Mouse (Mus musculus) liver, embryonic 12.5 days (tissue): ENCODE data around the gene Nup205. TPM values are rescaled to one million over a fixed set of nuclear protein-coding genes. Genes with fewer than 3 reads are reported as not detected.
A peak's percentile ranks its signal among the peaks of the same experiment; 100 is the strongest.
"Not testable (repeated sequence)": the region's sequence is repeated elsewhere in the genome, so short reads cannot be mapped to it uniquely, and the experiment has no call there.

Source experiments
- ATAC-seq: fragments of 200-750 bp; cut with Nextera tagmentation; 2 replicates; pipeline ENCODE4 v1.8.0; 2017; ENCODE audit warnings: moderate number of reproducible peaks, mild to moderate bottlenecking, moderate library complexity
- H3K27ac ChIP-seq: fragments of 300-500 bp; sonication (generic); 2 replicates; pipeline ENCODE4 v1.5.1; 2016; ENCODE audit warnings: mild to moderate bottlenecking
- H3K27me3 ChIP-seq: fragments of 300-500 bp; sonication (generic); replicated peaks from 2 replicates; pipeline ENCODE4 v1.6.1; 2016; ENCODE audit warnings: mild to moderate bottlenecking, moderate library complexity
- H3K36me3 ChIP-seq: fragments of 300-500 bp; sonication (generic); 2 replicates; pipeline ENCODE4 v1.6.1; 2016; ENCODE audit warnings: mild to moderate bottlenecking, moderate library complexity
- H3K4me1 ChIP-seq: fragments of 300-500 bp; sonication (generic); 2 replicates; pipeline ENCODE4 v1.6.1; 2016
- H3K4me2 ChIP-seq: fragments of 300-500 bp; sonication (generic); 2 replicates; pipeline ENCODE4 v1.6.1; 2016; ENCODE audit warnings: mild to moderate bottlenecking, moderate library complexity
- H3K4me3 ChIP-seq: fragments of 300-500 bp; sonication (generic); 2 replicates; pipeline ENCODE4 v1.5.1; 2016; ENCODE audit warnings: mild to moderate bottlenecking, moderate library complexity
- H3K9ac ChIP-seq: fragments of 300-500 bp; sonication (generic); 2 replicates; pipeline ENCODE4 v1.6.1; 2016; ENCODE audit warnings: mild to moderate bottlenecking, moderate library complexity
- H3K9me3 ChIP-seq: fragments of 300-500 bp; sonication (generic); replicated peaks from 2 replicates; pipeline ENCODE4 v1.6.1; 2016; ENCODE audit warnings: mild to moderate bottlenecking, moderate library complexity
- WGBS: fragments of 180-500 bp; shearing (Covaris S2); methylation state at CpG from one replicate; pipeline ENCODE4 v1.1.7; 2016; ENCODE audit not compliant: insufficient replicate concordance; 5-methylcytosine and 5-hydroxymethylcytosine counted together
- polyA plus RNA-seq: library from polyadenylated mRNA; unstranded; fragments of >200 nt; fragmentation: Nextera tagmentation; extraction: Ambion mirVana; gene quantifications from 2 replicates; pipeline ENCODE4 v1.2.1, GENCODE M21; 2016

The Nup205 gene
- polyA plus RNA-seq: 36.5 and 40.4 TPM in 2 replicates

GRCm38 (mm10) chr6:35176979-35177649 is at the start of gene Nup205:
Nup205 (plus strand) TSS chr6:35177421.
- peak within 1 kb of the TSS; percentile 82 for H3K4me3 ChIP-seq
- ATAC-seq: peak; percentile 91
- H3K27ac ChIP-seq: peak within 1 kb of the TSS; percentile 85
- H3K4me1 ChIP-seq: peaks cover 30% of the 10 kb centered on the region
- H3K36me3 ChIP-seq: no peaks in the 10 kb centered on the region
- no peaks in the 10 kb centered on the region for H3K9me3 ChIP-seq
- WGBS: 2% methylated on average over 34 of the region's 34 CpGs
- peak within 1 kb of the TSS; percentile 98 for H3K4me2 ChIP-seq
- no peaks in the 10 kb centered on the region for H3K27me3 ChIP-seq
- peak within 1 kb of the TSS; percentile 92 for H3K9ac ChIP-seq

- Histone ChIP-seq H3K9me3 (no peaks in the 10 kb centered on the region), H3K4me3 (peak overlapping the region; percentile 92), H3K4me2 (peak overlapping the region; percentile 92), H3K27ac (peak overlapping the region; percentile 95), H3K27me3 (no peaks in the 10 kb centered on the region), H3K36me3 (peaks cover 3% of the 10 kb centered on the region; the same call in 1 of the 2 replicates), H3K4me1 (peaks cover 30% of the 10 kb centered on the region), H3K9ac (peak overlapping the region; percentile 91)
- 0% methylated on average over 11 of the region's 11 CpGs for WGBS
- ATAC-seq: no peak
Measured at GRCm38 (mm10) chr6:35132806-35133205, 44.4 kb upstream of the Nup205 start.

- ATAC-seq: peak; percentile 92
- Histone ChIP-seq H3K4me2 (peak overlapping the region; percentile 92), H3K9me3 (no peaks in the 10 kb centered on the region), H3K27ac (peak overlapping the region; percentile 95), H3K9ac (peak overlapping the region; percentile 91), H3K36me3 (peaks cover 3% of the 10 kb centered on the region; the same call in 1 of the 2 replicates), H3K4me1 (peaks cover 30% of the 10 kb centered on the region), H3K4me3 (peak overlapping the region; percentile 92), H3K27me3 (no peaks in the 10 kb centered on the region)
- 4% methylated on average over 18 of the region's 25 CpGs for WGBS
Measured at GRCm38 (mm10) chr6:35133246-35133578, 44.0 kb upstream of the Nup205 start.

GRCm38 (mm10) chr6:35133579-35134488 is 43.4 kb upstream of the Nup205 start, which contains the start of gene Cnot4:
Cnot4 (minus strand) TSS chr6:35133724.
- Histone ChIP-seq H3K36me3 (peaks cover 3% of the 10 kb centered on the region; the same call in 1 of the 2 replicates), H3K4me3 (peak within 1 kb of the TSS; percentile 92), H3K4me1 (peaks cover 30% of the 10 kb centered on the region), H3K27ac (peak within 1 kb of the TSS; percentile 95), H3K4me2 (peak within 1 kb of the TSS; percentile 92), H3K27me3 (no peaks in the 10 kb centered on the region), H3K9ac (peak within 1 kb of the TSS; percentile 91), H3K9me3 (no peaks in the 10 kb centered on the region)
- ATAC-seq: peak; percentile 98
- WGBS: 1% methylated on average over 55 of the region's 55 CpGs

GRCm38 (mm10) chr6:35134844-35135243 is 42.4 kb upstream of the Nup205 start:
- peaks cover 27% of the 10 kb centered on the region for H3K4me1 ChIP-seq
- H3K4me3 ChIP-seq: peak overlapping the region; percentile 92
- H3K36me3 ChIP-seq: peaks cover 3% of the 10 kb centered on the region; the same call in 1 of the 2 replicates
- H3K9me3 ChIP-seq: no peaks in the 10 kb centered on the region
- WGBS: 40% methylated on average over 2 of the region's 2 CpGs
- H3K9ac ChIP-seq: peak overlapping the region; percentile 66
- peak overlapping the region; percentile 92 for H3K4me2 ChIP-seq
- 0 out of 2 replicates have a peak overlapping the region, but pooled peaks have one; percentile 95 for H3K27ac ChIP-seq
- no peak for ATAC-seq
- no peaks in the 10 kb centered on the region for H3K27me3 ChIP-seq

- Histone ChIP-seq H3K4me1 (no peaks in the 10 kb centered on the region), H3K27me3 (no peaks in the 10 kb centered on the region), H3K27ac (no peak overlapping the region), H3K9me3 (peaks cover 3% of the 10 kb centered on the region; the same call in 1 of the 2 replicates), H3K4me2 (no peak overlapping the region), H3K4me3 (no peak overlapping the region), H3K36me3 (0 out of 2 replicates have a peak, but pooled peaks cover 3% of the 10 kb centered on the region), H3K9ac (no peak overlapping the region)
- ATAC-seq: no peak
- 88% methylated on average over 1 of the region's 1 CpGs for WGBS
Measured at GRCm38 (mm10) chr6:35140351-35140750, 36.9 kb upstream of the Nup205 start.

- peaks cover 10% of the 10 kb centered on the region for H3K9me3 ChIP-seq
- H3K4me2 ChIP-seq: no peak overlapping the region
- 71% methylated on average over 2 of the region's 2 CpGs for WGBS
- no peak for ATAC-seq
- H3K4me3 ChIP-seq: no peak overlapping the region
- H3K4me1 ChIP-seq: no peaks in the 10 kb centered on the region
- no peak overlapping the region for H3K27ac ChIP-seq
- 0 out of 2 replicates have a peak, but pooled peaks cover 10% of the 10 kb centered on the region for H3K36me3 ChIP-seq
- H3K9ac ChIP-seq: no peak overlapping the region
- no peaks in the 10 kb centered on the region for H3K27me3 ChIP-seq
Measured at GRCm38 (mm10) chr6:35145569-35145968, 31.7 kb upstream of the Nup205 start.

- 69% methylated on average over 3 of the region's 3 CpGs for WGBS
- Histone ChIP-seq H3K4me2 (no peak overlapping the region), H3K36me3 (0 out of 2 replicates have a peak, but pooled peaks cover 10% of the 10 kb centered on the region), H3K4me3 (no peak overlapping the region), H3K9me3 (peaks cover 10% of the 10 kb centered on the region), H3K4me1 (no peaks in the 10 kb centered on the region), H3K27me3 (no peaks in the 10 kb centered on the region), H3K9ac (no peak overlapping the region), H3K27ac (no peak overlapping the region)
- ATAC-seq: no peak
Measured at GRCm38 (mm10) chr6:35147726-35148422, 29.3 kb upstream of the Nup205 start.

GRCm38 (mm10) chr6:35154540-35154939 is 22.7 kb upstream of the Nup205 start:
- Histone ChIP-seq H3K27me3 (no peaks in the 10 kb centered on the region), H3K27ac (no peak overlapping the region)
- no peak for ATAC-seq

GRCm38 (mm10) chr6:35169250-35169649 is 8.0 kb upstream of the Nup205 start:
- Histone ChIP-seq H3K9ac (no peak overlapping the region), H3K4me1 (no peaks in the 10 kb centered on the region), H3K27ac (no peak overlapping the region), H3K36me3 (no peaks in the 10 kb centered on the region), H3K9me3 (no peaks in the 10 kb centered on the region), H3K4me2 (no peak overlapping the region), H3K4me3 (no peak overlapping the region), H3K27me3 (no peaks in the 10 kb centered on the region)
- 0 out of 2 replicates have a peak, but pooled peaks have one; percentile 30 for ATAC-seq
- 48% methylated on average over 4 of the region's 4 CpGs for WGBS

More at GRCm38 (mm10) chr6:35154540-35154939, 22.7 kb upstream of the Nup205 start:
- no peak overlapping the region for H3K4me2 ChIP-seq
- no peak overlapping the region for H3K4me3 ChIP-seq
- H3K36me3 ChIP-seq: no peaks in the 10 kb centered on the region
- H3K4me1 ChIP-seq: no peaks in the 10 kb centered on the region
- H3K9ac ChIP-seq: no peak overlapping the region
- no peaks in the 10 kb centered on the region for H3K9me3 ChIP-seq

GRCm38 (mm10) chr6:35172028-35172427 is 5.2 kb upstream of the Nup205 start:
- H3K27ac ChIP-seq, ATAC-seq, H3K27me3 ChIP-seq, H3K9ac ChIP-seq, H3K9me3 ChIP-seq, H3K4me3 ChIP-seq, H3K36me3 ChIP-seq, H3K4me1 ChIP-seq, H3K4me2 ChIP-seq: not testable (repeated sequence)
- 43% methylated on average over 3 of the region's 3 CpGs for WGBS
